Mouse (Mus musculus) lung, postnatal 10 days (tissue): Measurements from ENCODE around the gene Sdad1.

Experiments
- DNase-seq: peaks from one replicate; pipeline ENCODE4 v3.0.0; 2021

Gene Sdad1

GRCm38 (mm10) chr5:92234939-92235557, 75.2 kb downstream of the Sdad1 start:
- DNase-seq = peak; percentile 36
